Mouse (Mus musculus) gastrocnemius, postnatal 36 days (tissue): ENCODE data around the gene Plekhg3. TPM values are rescaled to one million over a fixed set of nuclear protein-coding genes. Genes with fewer than 3 reads are reported as not detected.

Source experiments
- DNase-seq, 2 experiments: peaks; one replicate each; pipeline ENCODE4 v3.0.0; 2022
- intact Hi-C: fragments of 180-260 bp; cut with DNase I; formaldehyde crosslinking; loops from one replicate; pipeline ENCODE4 v1.15.1; 2025
- total RNA-seq, 2 experiments: library from RNA; stranded (reverse); gene quantifications; 2 replicates each; pipeline ENCODE4 v1.2.3; 2021

The Plekhg3 gene
- total RNA-seq, 2 experiments from 2014 or later: 5.4 to 5.5 TPM

- intact Hi-C loops: no loop called here
- no peak for DNase-seq
These were observed 47.2 kb downstream of the Plekhg3 start for GRCm38 (mm10) chr12:76577858-76578257.

GRCm38 (mm10) chr12:76578465-76578864, 47.8 kb downstream of the Plekhg3 start:
- intact Hi-C loops: no loop called here
- no peak for DNase-seq

- DNase-seq: no peak
- intact Hi-C loops: no loop called here
These were observed 49.1 kb downstream of the Plekhg3 start for GRCm38 (mm10) chr12:76579806-76580205.

- intact Hi-C loops: no loop called here
These were observed 51.4 kb downstream of the Plekhg3 start for GRCm38 (mm10) chr12:76582139-76582538.

GRCm38 (mm10) chr12:76582841-76583240, 52.1 kb downstream of the Plekhg3 start:
- DNase-seq: no peak
- intact Hi-C loops: no loop called here

More at GRCm38 (mm10) chr12:76582139-76582538, 51.4 kb downstream of the Plekhg3 start:
- no peak for DNase-seq

- DNase-seq: no peak
- intact Hi-C loops: no loop called here
These were observed 52.8 kb downstream of the Plekhg3 start for GRCm38 (mm10) chr12:76583454-76583853.

GRCm38 (mm10) chr12:76585028-76585427, 54.3 kb downstream of the Plekhg3 start:
- DNase-seq: no peak
- intact Hi-C loops: no loop called here

- intact Hi-C loops: no loop called here
- no peak for DNase-seq
These were observed 56.7 kb downstream of the Plekhg3 start for GRCm38 (mm10) chr12:76587357-76587756.

- intact Hi-C loops: no loop called here
- DNase-seq: no peak
These were observed 58.8 kb downstream of the Plekhg3 start for GRCm38 (mm10) chr12:76589531-76589930.

GRCm38 (mm10) chr12:76591037-76591436, 60.3 kb downstream of the Plekhg3 start:
- intact Hi-C loops: loop anchor here (5.0 to 10.0 kb wide), 2 partner anchors 131 to 164 kb away; no protein-coding TSS in a partner anchor
- no peak for DNase-seq

GRCm38 (mm10) chr12:76592213-76592612, 61.5 kb downstream of the Plekhg3 start:
- intact Hi-C loops: loop anchor here (5.0 to 10.0 kb wide), 2 partner anchors 130 to 163 kb away; no protein-coding TSS in a partner anchor
- peak in 1 of 2 experiments; percentile 40 for DNase-seq

GRCm38 (mm10) chr12:76593254-76593653, 62.6 kb downstream of the Plekhg3 start:
- no peak for DNase-seq

GRCm38 (mm10) chr12:76593839-76594322, 63.2 kb downstream of the Plekhg3 start:
- intact Hi-C loops: loop anchor here (5.0 to 10.0 kb wide), 2 partner anchors 128 to 161 kb away; no protein-coding TSS in a partner anchor

More at GRCm38 (mm10) chr12:76593254-76593653, 62.6 kb downstream of the Plekhg3 start:
- intact Hi-C loops: loop anchor here (5.0 to 10.0 kb wide), 2 partner anchors 129 to 162 kb away; no protein-coding TSS in a partner anchor

GRCm38 (mm10) chr12:76594556-76594955, 63.9 kb downstream of the Plekhg3 start:
- DNase-seq: no peak

More at GRCm38 (mm10) chr12:76593839-76594322, 63.2 kb downstream of the Plekhg3 start:
- peak; percentile 74 to 85 for DNase-seq

GRCm38 (mm10) chr12:76595830-76596229, 65.1 kb downstream of the Plekhg3 start:
- intact Hi-C loops: loop anchor here (1.0 to 10.0 kb wide), 2 partner anchors 100 to 159 kb away; no protein-coding TSS in a partner anchor
- no peak for DNase-seq

More at GRCm38 (mm10) chr12:76594556-76594955, 63.9 kb downstream of the Plekhg3 start:
- intact Hi-C loops: loop anchor here (5.0 to 10.0 kb wide), 2 partner anchors 128 to 160 kb away; no protein-coding TSS in a partner anchor

- intact Hi-C loops: loop anchor here (1.0 to 10.0 kb wide), 2 partner anchors 100 to 158 kb away; no protein-coding TSS in a partner anchor
- DNase-seq: peak; percentile 64 to 73
These were observed 65.8 kb downstream of the Plekhg3 start for GRCm38 (mm10) chr12:76596292-76597023.

GRCm38 (mm10) chr12:76597577-76598100, 66.9 kb downstream of the Plekhg3 start:
- intact Hi-C loops: loop anchor here (10.0 kb wide), 1 partner anchor 157 kb away; no protein-coding TSS in a partner anchor
- no peak for DNase-seq

- intact Hi-C loops: loop anchor here (10.0 kb wide), 1 partner anchor 156 kb away; no protein-coding TSS in a partner anchor
These were observed 67.7 kb downstream of the Plekhg3 start for GRCm38 (mm10) chr12:76598196-76598928.

GRCm38 (mm10) chr12:76603779-76604178, 73.1 kb downstream of the Plekhg3 start:
- no peak for DNase-seq
- intact Hi-C loops: no loop called here

More at GRCm38 (mm10) chr12:76598196-76598928, 67.7 kb downstream of the Plekhg3 start:
- DNase-seq: no peak

GRCm38 (mm10) chr12:76604546-76604945, 73.9 kb downstream of the Plekhg3 start:
- intact Hi-C loops: no loop called here
- DNase-seq: no peak
